Mouse (Mus musculus) retina, embryonic 14.5 days (tissue): ENCODE results near the gene Eef2.
A peak's percentile ranks its signal among the peaks of the same experiment; 100 is the strongest.
"Not testable (repeated sequence)": the region's sequence is repeated elsewhere in the genome, so short reads cannot be mapped to it uniquely, and the experiment has no call there.

Experiments
- DNase-seq: peaks from one replicate; pipeline ENCODE4 v3.0.0-alpha.2; 2015; ENCODE audit warnings: low spot score

Eef2 gene

DNA sequence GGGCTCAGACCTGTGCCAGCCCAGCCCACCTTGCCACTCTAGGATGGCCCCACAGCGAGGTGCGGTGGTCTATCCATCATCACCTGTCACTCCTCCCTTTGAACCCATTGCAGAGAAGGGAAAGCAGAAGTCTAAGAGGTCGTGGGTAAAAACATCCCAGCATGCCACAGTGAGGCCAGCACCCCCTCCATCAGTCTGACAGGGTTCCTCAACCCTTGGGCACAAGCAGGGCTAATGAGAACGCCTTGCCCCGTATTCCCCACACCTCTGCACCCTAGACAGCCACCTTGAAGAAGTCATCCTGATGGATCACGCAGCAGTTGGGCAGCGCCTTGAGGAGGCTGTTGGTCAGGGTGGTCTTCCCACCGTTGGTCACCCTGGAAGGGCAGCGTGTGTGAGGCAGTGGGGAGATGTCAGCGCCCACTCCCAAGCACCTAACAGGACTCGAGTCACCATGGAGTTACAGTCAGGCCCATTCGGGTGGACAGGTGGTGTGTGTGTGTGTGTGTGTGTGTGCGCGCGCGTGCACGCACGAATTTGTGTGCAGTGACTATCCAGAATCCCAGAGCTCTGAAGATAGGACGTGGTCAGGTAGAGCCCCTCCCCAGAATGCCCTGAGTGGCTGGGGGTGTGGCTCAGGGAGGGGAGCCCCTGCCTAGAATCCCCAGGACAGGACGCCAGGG lies 24.3 kb downstream of the Eef2 start:
- no peak for DNase-seq

DNA sequence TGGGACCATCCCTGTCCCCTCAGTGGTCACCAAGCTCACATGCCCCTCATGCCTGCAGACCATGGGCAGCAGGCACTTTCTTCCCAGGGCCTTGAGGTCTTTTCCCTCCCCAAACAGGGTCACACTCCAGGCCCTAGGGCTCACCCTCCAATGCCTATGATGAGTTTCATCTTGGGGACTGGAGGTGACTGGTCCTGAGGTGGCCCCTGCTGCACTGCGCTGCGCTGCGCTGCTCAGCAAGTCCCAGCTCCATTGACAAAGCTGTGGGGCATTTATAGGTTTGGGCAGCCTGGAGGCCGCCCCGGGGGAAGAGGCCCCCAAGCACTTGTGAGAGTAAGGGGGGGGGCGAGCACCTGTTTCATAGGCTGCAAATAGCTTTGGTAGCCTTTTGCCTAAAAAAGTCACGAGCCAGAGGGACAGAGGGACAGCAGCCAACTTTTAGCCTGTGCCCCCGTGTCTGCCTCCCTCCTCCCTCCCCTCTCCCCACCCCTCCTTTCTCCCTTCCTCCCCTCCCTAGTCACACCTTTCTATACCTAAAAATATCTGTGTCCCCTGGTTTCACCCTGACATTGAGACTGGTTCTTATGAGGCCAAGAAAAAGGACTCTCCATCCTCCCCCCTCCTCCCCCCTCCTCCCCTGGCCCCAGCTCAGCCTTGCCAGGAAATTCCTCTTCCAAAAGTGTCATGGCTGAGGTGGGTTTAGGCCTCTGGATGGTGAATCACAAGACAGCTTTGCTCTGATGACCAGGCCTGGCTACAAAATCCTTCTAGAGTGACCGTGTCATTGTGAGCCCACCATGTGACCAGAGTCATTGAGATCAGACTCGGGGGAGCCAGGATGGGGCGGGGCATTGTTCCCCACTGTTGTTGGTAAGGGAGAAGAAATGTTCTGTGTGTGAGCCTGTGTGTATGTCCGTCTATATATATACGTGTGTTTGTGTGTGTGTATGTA lies 25.7 kb downstream of the Eef2 start, which contains the start of gene Nmrk2:
Nmrk2 (minus strand) TSS at position 245 of the 952 bp plus-strand sequence.
- no peak for DNase-seq

GRCm38 (mm10) chr10:81202978-81203720 lies 26.7 kb downstream of the Eef2 start:
- no peak for DNase-seq

- DNase-seq: no peak
These were observed 27.7 kb downstream of the Eef2 start for GRCm38 (mm10) chr10:81204137-81204536.

DNA sequence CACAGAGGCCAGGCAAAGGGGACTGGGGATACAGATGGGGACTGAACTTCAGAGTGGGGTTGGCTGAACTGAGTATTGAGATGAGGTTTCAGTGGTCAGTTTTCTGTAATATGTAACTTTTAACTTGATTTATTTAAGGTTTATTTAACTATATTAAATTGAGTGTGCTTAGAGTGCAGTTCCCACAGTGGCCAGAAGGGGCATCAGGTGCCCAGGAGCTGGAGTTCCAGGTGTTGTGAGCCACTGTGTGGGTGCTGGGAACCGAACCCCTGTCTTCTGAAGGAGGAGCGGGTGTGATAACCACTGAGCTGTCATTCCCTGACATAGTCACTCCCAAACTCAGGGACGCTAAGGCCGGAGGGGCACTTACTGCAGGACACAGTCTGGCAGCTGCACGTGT lies 33.7 kb downstream of the Eef2 start:
- no peak for DNase-seq

DNA sequence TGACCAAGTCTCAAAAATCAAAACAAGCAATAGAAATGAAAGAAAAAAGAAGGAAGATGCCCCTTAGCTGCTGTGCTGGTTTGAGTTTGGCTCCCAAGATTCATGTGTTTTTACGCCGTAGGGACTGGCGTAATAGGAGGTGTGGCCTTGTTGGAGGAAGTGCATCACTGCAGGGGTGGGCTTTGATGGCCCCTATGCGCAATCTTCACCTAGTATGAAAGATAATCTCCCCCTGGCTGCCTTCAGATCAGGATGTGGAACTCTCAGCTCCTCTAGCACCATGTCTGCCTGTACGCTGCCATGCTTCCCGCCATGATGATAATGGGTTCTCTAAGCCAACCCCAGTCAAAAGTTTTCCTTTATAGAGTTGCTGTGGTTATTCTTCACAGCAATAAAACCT lies 39.8 kb downstream of the Eef2 start:
- no peak for DNase-seq

DNA sequence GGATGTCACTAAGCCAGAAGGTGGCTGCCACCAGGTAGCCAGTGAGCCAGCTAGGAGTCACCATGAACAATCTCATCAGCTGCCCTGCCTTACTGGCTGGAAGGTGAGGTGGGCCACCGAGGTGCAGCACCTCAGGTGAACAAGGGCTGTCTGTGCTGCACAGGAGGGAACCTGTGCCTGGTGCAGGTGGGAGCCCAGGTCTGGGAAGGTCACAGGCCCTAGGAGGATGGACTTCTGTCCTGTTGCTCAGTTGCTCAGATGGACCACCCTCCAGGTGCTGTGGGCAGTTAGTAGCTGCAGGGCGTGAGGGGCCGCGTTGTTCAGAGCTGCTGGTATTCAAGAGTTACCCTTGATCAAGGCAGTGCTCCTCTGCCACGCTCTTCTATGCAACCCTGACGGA lies 40.4 kb downstream of the Eef2 start:
- DNase-seq: no peak

DNA sequence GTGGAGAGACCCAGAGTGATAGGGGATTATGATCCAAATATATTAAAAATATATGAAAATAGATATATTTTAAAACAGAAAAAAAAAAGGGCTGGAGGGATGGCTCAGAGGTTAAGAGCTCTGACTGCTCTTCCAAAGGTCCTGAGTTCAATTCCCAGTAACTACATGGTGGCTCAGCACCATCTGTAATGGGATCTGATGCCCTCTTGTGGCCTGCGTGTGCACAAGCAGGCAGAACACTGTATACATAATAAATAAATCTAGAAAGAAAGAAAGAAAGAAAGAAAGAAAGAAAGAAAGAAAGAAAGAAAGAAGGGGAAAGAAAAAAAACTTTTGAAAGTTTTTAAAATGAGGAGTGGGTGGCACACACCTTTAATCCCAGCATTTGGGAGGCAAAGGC lies 40.8 kb downstream of the Eef2 start:
- peak; percentile 55 for DNase-seq

DNA sequence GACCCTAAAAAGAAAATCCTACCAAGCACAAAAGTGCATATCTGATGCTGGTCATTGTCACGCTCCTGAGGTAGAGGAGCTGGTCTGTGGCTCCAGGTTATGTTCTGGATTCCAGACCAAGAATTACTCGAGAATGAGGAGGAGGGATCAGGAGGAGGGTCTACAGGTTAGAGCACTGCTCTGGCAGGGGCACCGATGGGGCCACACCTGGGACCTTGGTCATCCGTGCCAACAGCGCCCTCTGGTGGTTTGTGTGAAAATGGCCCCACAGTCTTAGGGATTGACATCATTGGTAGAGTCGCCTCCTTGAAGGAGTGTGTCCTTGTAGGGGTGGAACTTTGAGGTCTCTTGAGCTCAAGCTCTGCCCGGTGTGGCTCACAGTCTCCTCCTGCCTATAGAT lies 41.5 kb downstream of the Eef2 start:
- DNase-seq: peak; percentile 69

- no peak for DNase-seq
These were observed 45.1 kb downstream of the Eef2 start for GRCm38 (mm10) chr10:81221402-81222015.

DNA sequence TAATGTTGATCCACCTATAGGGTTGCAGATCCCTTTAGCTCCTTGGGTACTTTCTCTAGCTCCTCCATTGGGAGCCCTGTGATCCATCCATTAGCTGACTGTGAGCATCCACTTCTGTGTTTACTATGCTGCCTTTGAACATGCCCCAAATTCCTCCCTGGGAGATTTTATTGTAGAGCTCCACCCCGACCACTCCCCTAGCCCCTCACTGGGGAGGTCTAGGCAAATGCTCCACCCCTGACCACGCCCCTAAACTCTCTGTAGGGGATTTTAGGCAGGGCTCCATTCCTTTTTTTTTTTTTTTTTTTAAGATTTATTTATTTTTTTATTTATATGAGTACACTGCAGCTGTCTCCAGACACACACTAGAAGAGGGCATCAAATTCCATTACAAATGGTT lies 47.3 kb downstream of the Eef2 start:
- not testable (repeated sequence) for DNase-seq

DNA sequence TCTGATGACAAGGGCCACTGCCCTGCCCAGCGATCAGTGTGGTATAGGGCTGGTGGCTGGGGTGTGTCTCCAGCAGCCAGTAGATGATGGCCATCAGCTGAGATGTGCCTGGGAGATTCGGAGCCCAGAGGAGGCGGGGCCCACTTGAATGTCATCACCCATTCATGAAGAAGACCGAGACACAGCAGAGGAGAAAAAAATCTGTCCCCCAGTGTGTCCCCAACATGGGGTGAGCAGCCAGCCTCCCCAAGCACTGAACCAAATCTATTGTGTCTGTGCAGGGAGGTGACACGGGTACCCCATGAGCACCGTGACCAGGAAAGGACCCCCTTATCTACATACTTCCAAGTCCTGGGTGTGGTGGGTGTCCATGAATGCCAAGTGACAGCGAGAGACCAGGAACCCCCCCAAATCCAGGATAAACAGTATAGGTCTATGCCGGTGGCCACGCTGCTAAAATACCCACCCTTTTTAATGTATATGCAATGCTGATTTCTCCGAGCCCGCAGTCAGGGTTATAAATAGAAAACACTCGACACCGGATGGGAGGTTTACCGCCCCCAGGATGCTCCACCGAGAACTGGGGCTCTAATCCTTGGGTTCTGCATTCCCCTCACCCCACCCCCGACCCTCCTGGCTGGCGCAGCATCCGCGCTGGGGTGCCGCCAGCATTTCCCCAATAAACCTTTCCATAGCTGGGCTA lies 53.5 kb downstream of the Eef2 start:
- DNase-seq: no peak

DNA sequence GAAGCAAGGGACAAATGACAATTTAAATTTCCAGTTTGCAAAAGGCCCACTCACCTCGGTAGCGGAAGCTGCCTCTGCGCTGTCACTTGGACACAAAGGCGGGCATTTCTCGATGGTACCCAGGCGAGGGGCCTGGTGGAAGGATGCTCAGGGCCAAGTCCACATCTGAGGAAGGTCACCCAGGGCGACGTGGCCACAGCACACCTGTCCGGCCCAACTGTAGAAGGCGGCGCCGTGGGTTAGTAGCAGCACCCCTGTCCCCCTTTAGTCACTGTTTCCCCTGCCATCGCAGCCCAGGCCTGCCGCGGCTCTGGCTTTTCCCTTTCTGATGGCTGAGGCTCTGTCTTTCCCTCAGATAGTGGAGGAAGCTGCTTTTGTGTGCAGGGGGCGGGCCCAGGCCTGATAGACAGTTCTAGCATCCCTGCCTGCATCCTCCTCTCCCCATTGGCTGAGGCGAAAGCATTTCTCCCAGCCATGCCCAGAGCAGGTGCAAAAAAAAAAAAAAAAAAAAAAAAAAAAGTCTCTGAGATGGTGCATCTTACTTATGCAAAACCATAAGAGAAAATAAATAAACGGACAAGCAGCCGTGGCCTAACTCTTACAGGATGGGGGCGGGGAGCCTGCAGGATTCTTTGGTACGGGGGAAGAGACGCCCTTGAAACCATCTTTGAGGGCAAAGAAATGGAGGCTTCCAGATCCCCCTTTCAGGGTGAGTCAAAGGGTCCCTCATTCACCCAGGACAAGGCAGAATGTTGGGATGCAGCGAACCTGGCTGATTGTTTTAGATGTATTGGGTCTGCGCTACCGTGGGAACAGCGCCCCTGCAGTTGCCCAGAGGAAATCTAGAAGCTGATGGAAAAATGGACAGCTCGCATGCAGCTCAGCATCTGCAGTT lies 54.3 kb downstream of the Eef2 start, which contains the start of gene Atcay:
Atcay (minus strand) TSS at position 396 of the 895 bp plus-strand sequence.
- DNase-seq: peak; percentile 75

GRCm38 (mm10) chr10:81231436-81231835 lies 55.0 kb downstream of the Eef2 start:
- no peak for DNase-seq
